Mouse (Mus musculus) cortical plate, adult 2 months (tissue): Measurements from ENCODE around the gene Ptpdc1.

ENCODE experiments used
- CTCF ChIP-seq: fragments of 200-500 bp; IDR thresholded peaks from 2 replicates; pipeline ENCODE4 v1.5.1; 2011; ENCODE audit warnings: mild to moderate bottlenecking, control low read depth, low read length; ENCODE audit not compliant: insufficient read depth; ENCODE audit errors: extremely low read depth
- POLR2A ChIP-seq: fragments of 200-500 bp; IDR thresholded peaks from 2 replicates; pipeline ENCODE4 v1.6.1; 2011; ENCODE audit warnings: mild to moderate bottlenecking, low read length, control low read depth; ENCODE audit not compliant: insufficient read depth; ENCODE audit errors: extremely low read depth

DNA sequence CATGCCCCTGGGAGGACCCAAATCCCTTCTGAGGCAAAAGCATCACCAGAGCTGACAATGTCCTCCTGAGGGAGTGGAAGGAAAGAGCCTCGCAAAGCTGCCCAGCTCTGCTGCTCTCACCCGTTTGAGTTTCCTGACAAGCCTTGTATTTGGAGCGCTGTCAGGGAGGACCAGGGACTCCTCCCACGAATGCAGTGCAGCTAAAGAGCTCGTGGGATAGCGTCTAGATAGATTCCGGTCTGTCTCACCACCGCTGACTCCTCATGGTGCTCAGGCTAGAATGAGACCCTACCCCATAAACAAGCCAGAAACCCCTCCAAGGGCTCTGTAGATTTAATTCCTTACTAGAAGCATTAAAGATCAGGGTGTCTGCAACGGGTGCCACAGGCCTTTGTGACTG is 32.3 kb upstream of the Ptpdc1 start:
- TF ChIP-seq CTCF, result no peak
- TF ChIP-seq POLR2A, result no peak
